Mouse (Mus musculus) neural tube, embryonic 10.5 days (tissue): Measurements from ENCODE around the gene Aprt.

ENCODE experiments used
- DNase-seq: peaks from one replicate; pipeline ENCODE4 v3.0.0-alpha.2; 2017; ENCODE audit warnings: low spot score; ENCODE audit errors: extremely low spot score

Gene Aprt

DNA sequence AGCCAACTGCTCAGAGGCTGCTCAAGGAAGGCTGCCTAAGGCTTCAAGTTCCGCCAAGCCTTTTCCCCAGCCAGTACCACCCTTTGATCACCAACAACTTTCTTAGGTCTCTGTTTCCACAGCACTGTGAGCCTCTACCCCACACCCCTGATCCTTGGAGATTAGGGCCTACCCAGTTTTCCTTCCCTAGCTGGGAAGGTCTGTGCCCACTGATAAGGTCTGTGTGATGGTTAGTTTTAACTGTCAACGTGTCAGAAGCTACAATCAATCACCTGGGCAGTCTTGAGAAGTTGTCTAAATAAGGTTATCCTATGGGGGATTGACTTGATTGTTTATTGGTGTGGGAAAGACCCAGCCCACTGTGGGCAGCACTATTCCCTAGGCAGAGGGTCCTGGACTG, 38.9 kb downstream of the Aprt start:
- no peak for DNase-seq

DNA sequence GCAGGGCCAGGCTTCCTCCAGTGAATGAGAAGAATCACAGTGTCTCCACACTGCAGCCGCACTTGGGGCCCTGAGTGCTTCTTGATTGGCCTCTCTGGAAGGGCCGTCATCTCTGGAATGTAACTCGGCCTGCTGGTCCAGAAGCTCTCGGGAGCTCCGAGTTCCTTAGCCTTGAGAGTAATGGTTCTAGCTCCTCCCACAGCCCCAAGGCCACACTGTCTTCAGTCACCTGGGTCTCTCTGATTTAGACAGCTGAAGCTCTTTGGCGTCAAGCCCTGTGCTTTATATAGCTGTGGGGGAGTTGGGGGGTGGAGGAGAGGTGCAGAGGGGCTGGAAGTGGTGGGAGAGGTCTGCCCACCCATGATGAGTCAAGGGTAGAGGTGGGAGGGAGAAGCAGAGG, 39.7 kb downstream of the Aprt start:
- DNase-seq, result no peak

DNA sequence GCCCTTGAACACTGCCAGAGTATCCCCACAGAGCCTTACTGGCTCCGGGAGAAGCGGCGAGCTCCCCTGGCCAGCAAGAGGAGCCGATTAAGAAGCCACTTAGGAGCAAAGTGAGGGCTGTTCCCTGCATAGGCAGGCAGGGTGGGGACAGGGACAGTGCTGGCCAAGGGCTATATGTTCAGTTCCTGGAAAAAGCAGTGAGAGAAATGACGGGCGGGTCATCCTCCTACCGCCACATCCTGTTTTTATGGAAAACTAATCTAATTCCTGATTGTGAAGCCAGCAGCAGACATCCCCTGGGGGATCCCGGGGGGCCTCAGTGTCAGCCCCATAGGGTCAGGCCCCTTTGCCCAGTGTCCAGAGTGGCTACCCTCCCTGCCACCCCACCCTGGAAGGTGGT, 45.4 kb downstream of the Aprt start:
- DNase-seq, result no peak

DNA sequence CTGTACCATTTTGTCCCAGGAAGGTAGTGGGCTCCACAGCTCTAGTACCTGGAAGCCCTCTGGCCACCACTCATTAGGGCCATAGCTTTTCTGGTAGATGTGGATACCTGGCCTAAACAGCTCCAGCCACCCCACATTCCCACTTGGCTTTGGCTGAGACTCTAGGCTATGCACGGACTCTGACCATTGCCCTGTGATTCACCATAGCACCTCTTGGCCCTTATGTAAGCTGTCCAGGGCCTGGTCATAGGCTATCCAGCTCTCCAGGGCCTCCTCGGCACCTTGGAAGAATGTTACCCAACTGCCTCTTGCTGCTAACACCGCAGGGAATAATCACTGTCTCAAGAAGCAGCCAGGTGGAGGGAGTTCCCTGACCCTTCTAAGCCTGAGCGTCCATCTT, 47.5 kb downstream of the Aprt start:
- no peak for DNase-seq

DNA sequence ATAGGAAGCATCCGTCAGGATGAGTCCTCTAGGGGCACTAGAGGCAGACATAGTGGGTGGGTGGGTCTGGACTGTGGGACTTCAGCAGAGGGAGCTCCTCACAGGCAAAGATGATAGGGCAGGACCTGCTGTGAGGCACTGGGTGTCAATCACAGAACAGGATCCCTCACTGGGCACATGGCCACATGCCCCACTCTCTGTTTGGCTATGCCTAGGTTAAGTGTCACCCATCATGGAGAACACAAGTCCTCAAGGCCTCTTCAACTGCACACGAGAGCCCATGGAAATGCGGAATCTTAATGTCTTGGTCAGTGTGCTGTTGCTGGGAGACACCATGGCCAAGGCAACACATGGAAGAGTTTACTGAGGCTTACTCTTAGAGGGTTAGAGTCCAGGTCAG, 48.8 kb downstream of the Aprt start:
- DNase-seq, result no peak

DNA sequence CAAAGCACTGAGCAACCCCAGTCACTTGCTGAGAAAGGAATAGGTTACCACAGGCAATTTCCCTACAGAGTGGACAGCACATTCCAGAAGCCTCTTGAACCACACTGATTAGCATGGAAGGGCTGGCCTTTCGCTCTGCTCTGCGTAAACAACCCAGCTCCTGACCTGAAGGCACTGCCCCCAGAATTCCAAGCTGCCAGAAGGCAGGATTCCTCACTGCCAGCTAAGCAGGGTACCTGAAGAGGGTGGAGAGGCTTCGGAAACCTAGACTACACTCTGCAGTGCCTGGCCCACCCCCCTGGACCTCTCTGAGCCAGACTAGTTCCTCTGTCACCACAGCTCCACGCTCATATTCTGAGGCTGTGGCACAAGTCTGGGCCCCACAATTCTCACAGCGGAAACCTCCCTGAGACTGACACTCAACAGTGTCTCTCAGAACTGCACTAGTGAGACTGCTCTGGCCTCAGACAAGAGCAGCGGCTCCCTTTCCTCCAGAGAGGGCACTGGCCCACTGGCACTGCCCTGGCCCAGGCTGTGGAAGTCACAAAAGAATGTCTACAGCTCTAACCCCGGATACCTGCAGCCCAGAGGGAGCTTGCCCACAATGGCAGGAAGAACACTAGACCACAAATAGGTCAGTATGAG, 50.1 kb downstream of the Aprt start:
- no peak for DNase-seq

DNA sequence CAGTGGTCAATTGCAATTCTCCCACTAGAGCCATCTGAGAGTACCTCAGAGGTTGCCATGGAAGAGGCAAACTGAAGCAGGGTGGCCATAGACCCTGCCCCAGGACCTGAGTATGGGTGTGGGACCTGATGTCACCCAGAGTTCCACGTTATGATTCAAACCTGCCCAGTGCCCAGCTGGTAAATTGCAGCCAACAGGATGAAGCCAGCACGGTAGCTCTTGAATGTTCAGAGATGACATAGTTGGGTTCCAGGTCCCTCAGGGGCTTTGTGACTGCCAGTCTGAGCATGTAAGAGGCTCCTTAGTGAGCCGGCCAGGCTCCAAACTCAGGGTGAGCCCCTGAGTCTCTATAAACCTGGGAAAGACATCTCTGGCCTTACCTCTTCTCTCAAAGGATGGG, 50.6 kb downstream of the Aprt start:
- DNase-seq, result no peak

DNA sequence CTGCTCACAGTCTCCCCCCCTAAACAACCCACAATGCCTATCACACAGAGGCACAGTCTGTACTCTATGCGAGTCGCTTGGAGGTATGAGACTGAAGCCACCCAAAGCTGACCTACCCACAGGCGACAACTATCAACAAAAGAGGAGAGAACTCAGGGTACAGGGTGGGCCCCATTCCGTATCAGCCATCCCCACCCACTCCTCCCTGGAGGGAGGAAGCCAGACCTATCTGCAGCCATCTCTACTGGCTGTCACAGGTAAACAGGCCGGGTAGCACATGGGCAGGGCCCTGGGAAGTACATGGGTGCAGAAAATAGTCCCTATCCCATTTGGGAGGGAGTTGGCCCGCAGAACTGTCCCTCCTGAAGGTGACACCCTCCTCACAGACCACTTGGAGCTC, 51.7 kb downstream of the Aprt start:
- no peak for DNase-seq
